Mouse (Mus musculus): ENCODE results near the gene Dusp15.

DNA sequence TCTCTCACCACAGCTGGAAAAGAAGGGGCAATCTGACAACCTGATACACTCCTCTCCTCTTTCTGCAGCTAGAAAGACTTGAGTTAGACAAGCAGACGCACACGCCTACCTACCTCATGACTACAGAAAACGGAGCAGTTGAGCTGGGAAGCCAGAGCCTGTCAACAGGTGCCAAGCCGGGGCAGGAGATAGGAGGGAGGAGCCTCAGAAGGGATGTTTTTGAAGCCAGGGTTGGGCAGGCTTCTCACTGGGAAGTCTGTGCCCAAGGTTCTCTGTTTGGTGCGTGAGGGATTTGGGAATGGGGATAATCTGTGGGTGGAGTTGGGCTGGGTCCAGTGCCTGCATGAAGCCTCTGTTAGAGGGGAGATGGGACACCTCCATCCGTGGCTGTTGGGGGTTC is 40.1 kb downstream of the Dusp15 start:
- TF ChIP-seq CTCF (IDR thresholded peaks at IDR 0.05; ENCODE audit: low read depth, low read length) = no peak
- TF ChIP-seq POLR2A (IDR thresholded peaks at IDR 0.05; ENCODE audit: insufficient read depth, low read length) = no peak
- TF ChIP-seq EP300 (IDR thresholded peaks at IDR 0.05; ENCODE audit: insufficient read depth, low read depth, low read length) = no peak

All from ES-Bruce4 (cell line).